Mouse (Mus musculus): ENCODE results near the gene Abca8b.

DNA sequence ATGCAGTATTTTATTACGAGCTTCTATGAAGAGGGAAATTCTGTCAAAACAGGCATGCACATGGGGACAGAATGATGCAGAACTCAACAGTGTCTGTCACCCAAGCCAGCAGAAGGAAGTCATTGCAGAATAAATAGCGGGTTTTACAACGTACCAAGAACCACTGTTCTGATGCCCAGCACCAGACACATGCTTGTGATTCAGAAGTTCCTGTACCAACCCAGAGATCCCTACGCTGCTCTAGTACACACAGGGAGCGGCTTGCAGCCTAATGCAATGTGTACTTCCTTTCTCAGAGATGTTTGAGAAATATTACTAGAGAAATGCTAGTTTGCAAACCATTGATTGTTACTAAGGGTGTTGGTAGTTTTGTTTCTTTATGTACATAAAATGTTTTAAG, 58.7 kb downstream of the Abca8b start:
- TF ChIP-seq CTCF (IDR thresholded peaks at IDR 0.05; ENCODE audit: low read depth) (no peak), EP300 (optimal IDR thresholded peaks at IDR 0.05) (no peak)
